Mouse (Mus musculus) hindbrain, embryonic 14.5 days (tissue): Measurements from ENCODE around the gene Cntn5. TPM values are rescaled to one million over a fixed set of nuclear protein-coding genes. Genes with fewer than 3 reads are reported as not detected.

ENCODE experiments used
- ATAC-seq: fragments of 200-750 bp; cut with Nextera tagmentation; 2 replicates; pipeline ENCODE4 v1.8.0; 2017; ENCODE audit warnings: moderate number of reproducible peaks, mild to moderate bottlenecking, moderate TSS enrichment, moderate library complexity; ENCODE audit not compliant: low FRiP score
- DNase-seq: peaks from one replicate; pipeline ENCODE4 v3.0.0-alpha.2; 2015; ENCODE audit warnings: low spot score
- H3K27ac ChIP-seq: fragments of 300-500 bp; sonication (generic); 2 replicates; pipeline ENCODE4 v1.5.1; 2014; ENCODE audit warnings: mild to moderate bottlenecking, moderate library complexity
- H3K27me3 ChIP-seq: fragments of 300-500 bp; sonication (generic); 2 replicates; pipeline ENCODE4 v1.6.1; 2014; ENCODE audit warnings: mild to moderate bottlenecking, low read length, mixed read lengths; ENCODE audit not compliant: control insufficient read depth, insufficient read depth
- H3K36me3 ChIP-seq: fragments of 300-500 bp; sonication (generic); replicated peaks from 2 replicates; pipeline ENCODE4 v1.6.1; 2014; ENCODE audit not compliant: control insufficient read depth, insufficient read depth
- H3K4me1 ChIP-seq: fragments of 300-500 bp; sonication (generic); replicated peaks from 2 replicates; pipeline ENCODE4 v1.6.1; 2014; ENCODE audit warnings: antibody characterized with exemption, low read length, mixed read lengths; ENCODE audit not compliant: control insufficient read depth, insufficient read depth
- H3K4me2 ChIP-seq: fragments of 300-500 bp; sonication (generic); replicated peaks from 2 replicates; pipeline ENCODE4 v1.6.1; 2014; ENCODE audit warnings: mild to moderate bottlenecking, moderate library complexity
- H3K4me3 ChIP-seq: fragments of 300-500 bp; sonication (generic); replicated peaks from 2 replicates; pipeline ENCODE4 v1.5.1; 2014; ENCODE audit warnings: mild to moderate bottlenecking, low read length
- H3K9ac ChIP-seq: fragments of 300-500 bp; sonication (generic); 2 replicates; pipeline ENCODE4 v1.6.1; 2014
- H3K9me3 ChIP-seq: fragments of 300-500 bp; sonication (generic); 2 replicates; pipeline ENCODE4 v1.6.1; 2016; ENCODE audit warnings: low read length; ENCODE audit not compliant: control insufficient read depth
- WGBS: fragments of 180-500 bp; shearing (Covaris S2); extraction: QIAGEN DNeasy Blood & Tissue Kit; methylation state at CpG from one replicate; pipeline ENCODE4 v1.1.7; 2014; 5-methylcytosine and 5-hydroxymethylcytosine counted together
- polyA plus RNA-seq: library from polyadenylated mRNA; unstranded; fragments of >200 nt; fragmentation: Nextera tagmentation; extraction: Ambion mirVana; gene quantifications from 2 replicates; pipeline ENCODE4 v1.2.1, GENCODE M21; 2014

Cntn5 gene
- polyA plus RNA-seq, 1 experiment from 2014 or later: 22.0 TPM

DNA sequence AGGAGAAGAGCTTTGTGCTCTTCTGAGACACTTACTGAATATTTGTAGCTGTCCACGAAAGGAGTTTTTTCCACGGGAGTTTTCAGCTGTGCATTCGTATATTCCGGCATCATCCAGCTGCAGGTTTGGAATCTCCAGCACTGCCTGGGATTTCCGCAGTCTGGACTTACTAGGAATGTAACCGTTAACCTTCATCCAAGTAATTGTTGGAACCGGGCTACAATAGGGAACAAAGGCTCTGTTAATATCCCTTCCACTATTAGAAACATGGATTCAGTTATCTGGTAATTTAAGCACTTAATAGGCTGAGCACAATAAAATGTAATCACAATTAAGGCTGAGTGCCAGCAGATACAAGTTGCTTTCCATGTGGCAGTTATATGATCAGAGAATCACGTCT, 920.5 kb downstream of the Cntn5 start:
- no peak overlapping the region for H3K9ac ChIP-seq
- H3K4me2 ChIP-seq: no peak overlapping the region
- H3K9me3 ChIP-seq: no peaks in the 10 kb centered on the region
- no peaks in the 10 kb centered on the region for H3K4me1 ChIP-seq
- 76% methylated on average over 8 of the region's 8 CpGs for WGBS
- no peak for ATAC-seq
- no peaks in the 10 kb centered on the region for H3K36me3 ChIP-seq
- no peak overlapping the region for H3K27ac ChIP-seq
- no peak overlapping the region for H3K4me3 ChIP-seq
- no peak for DNase-seq
- H3K27me3 ChIP-seq: no peaks in the 10 kb centered on the region

GRCm38 (mm10) chr9:9983220-9983619, 921.4 kb downstream of the Cntn5 start:
- Histone ChIP-seq H3K27ac (no peak overlapping the region), H3K4me1 (no peaks in the 10 kb centered on the region), H3K27me3 (no peaks in the 10 kb centered on the region), H3K36me3 (no peaks in the 10 kb centered on the region), H3K9me3 (no peaks in the 10 kb centered on the region), H3K9ac (no peak overlapping the region), H3K4me2 (no peak overlapping the region), H3K4me3 (no peak overlapping the region)
- ATAC-seq: no peak
- WGBS: 87% methylated on average over 2 of the region's 2 CpGs
- DNase-seq: no peak

DNA sequence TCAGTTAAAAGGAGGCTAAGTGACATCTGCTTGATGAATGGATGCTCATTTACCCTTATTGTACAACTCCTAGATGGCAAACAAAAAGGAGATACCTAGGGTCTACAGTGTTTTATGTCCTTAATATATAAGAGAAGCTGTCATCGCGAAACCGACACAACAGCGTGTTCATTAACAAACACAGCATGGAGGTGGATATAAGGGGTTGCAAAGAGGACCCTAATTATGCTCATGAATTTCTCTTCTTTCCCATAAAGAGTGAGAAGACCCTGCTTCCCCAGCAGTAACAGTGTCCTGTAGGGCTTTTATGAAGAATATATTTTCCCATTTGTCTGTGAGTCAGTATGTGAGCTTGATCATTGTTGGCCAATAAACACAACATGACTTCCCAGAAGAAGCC, 939.2 kb downstream of the Cntn5 start:
- no peaks in the 10 kb centered on the region for H3K9me3 ChIP-seq
- H3K36me3 ChIP-seq: no peaks in the 10 kb centered on the region
- no peak overlapping the region for H3K27ac ChIP-seq
- no peak overlapping the region for H3K4me3 ChIP-seq
- 92% methylated on average over 4 of the region's 4 CpGs for WGBS
- DNase-seq: no peak
- H3K9ac ChIP-seq: no peak overlapping the region
- no peak for ATAC-seq
- H3K27me3 ChIP-seq: no peaks in the 10 kb centered on the region
- H3K4me1 ChIP-seq: no peaks in the 10 kb centered on the region
- H3K4me2 ChIP-seq: no peak overlapping the region

GRCm38 (mm10) chr9:9960610-9961172, 943.9 kb downstream of the Cntn5 start:
- DNase-seq (no peak), ATAC-seq (peak; percentile 21; the same call in 1 of the 2 replicates)
- Histone ChIP-seq H3K4me2 (no peak overlapping the region), H3K4me3 (no peak overlapping the region), H3K9ac (no peak overlapping the region), H3K36me3 (no peaks in the 10 kb centered on the region), H3K27me3 (no peaks in the 10 kb centered on the region), H3K27ac (no peak overlapping the region), H3K9me3 (no peaks in the 10 kb centered on the region), H3K4me1 (no peaks in the 10 kb centered on the region)

- no peak overlapping the region for H3K4me2 ChIP-seq
- 0 out of 2 replicates have a peak overlapping the region, but pooled peaks have one; percentile 35 for H3K27ac ChIP-seq
- DNase-seq (no peak), ATAC-seq (no peak)
- no peaks in the 10 kb centered on the region for H3K9me3 ChIP-seq
- no peaks in the 10 kb centered on the region for H3K36me3 ChIP-seq
- no peak overlapping the region for H3K9ac ChIP-seq
- 60% methylated on average over 3 of the region's 3 CpGs for WGBS
- H3K4me1 ChIP-seq: no peaks in the 10 kb centered on the region
- no peak overlapping the region for H3K4me3 ChIP-seq
- no peaks in the 10 kb centered on the region for H3K27me3 ChIP-seq
Measured at GRCm38 (mm10) chr9:9949346-9949745, 955.2 kb downstream of the Cntn5 start.

DNA sequence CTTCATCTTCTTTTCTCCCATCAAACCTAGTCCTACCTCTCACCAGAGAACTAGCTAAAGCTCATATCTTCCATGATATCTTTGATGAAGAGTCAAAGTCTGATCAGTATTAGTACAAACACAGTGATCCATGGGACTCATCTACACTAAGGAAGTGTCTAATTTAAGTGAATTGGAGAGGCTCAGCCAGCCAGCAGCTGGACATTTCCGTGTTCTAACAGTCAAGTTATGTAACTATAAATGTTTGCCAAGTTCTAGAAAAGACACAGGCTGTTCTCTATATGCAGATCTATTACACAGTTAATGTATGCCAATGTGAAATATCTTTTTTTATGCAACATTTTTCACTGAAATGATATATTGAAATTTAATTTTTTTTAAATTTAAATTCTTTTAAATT, 959.7 kb downstream of the Cntn5 start:
- no peaks in the 10 kb centered on the region for H3K36me3 ChIP-seq
- no peaks in the 10 kb centered on the region for H3K9me3 ChIP-seq
- no peak overlapping the region for H3K9ac ChIP-seq
- no peak overlapping the region for H3K27ac ChIP-seq
- DNase-seq (no peak), ATAC-seq (no peak)
- no peak overlapping the region for H3K4me3 ChIP-seq
- H3K4me1 ChIP-seq: no peaks in the 10 kb centered on the region
- 85% methylated on average over 1 of the region's 1 CpGs for WGBS
- no peaks in the 10 kb centered on the region for H3K27me3 ChIP-seq
- no peak overlapping the region for H3K4me2 ChIP-seq

GRCm38 (mm10) chr9:9937444-9938436, 966.8 kb downstream of the Cntn5 start:
- H3K4me1 ChIP-seq: no peaks in the 10 kb centered on the region
- 90% methylated on average over 1 of the region's 1 CpGs for WGBS
- H3K36me3 ChIP-seq: no peaks in the 10 kb centered on the region
- no peak overlapping the region for H3K27ac ChIP-seq
- no peak overlapping the region for H3K9ac ChIP-seq
- H3K9me3 ChIP-seq: no peaks in the 10 kb centered on the region
- ATAC-seq: no peak
- H3K4me3 ChIP-seq: no peak overlapping the region
- no peak overlapping the region for H3K4me2 ChIP-seq
- no peak for DNase-seq
- H3K27me3 ChIP-seq: no peaks in the 10 kb centered on the region

DNA sequence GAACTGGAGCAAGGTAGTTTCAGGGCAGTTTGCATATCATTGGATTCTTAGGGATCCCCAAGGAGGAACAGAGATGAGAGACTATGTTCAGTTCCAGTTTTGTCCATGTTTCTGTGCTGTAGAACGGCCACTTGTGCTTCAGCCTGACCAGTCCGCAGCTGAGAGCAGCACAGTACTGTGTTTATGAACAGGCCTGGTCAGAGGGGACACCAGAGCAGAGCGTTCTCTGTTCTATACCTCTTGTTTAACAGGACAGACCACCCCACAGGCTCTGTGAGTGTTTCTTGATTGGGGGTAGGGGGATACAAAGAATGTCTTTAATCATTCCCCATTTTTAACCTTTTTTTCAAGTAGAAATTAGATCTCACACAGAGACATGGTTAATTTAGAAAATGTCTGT, 984.0 kb downstream of the Cntn5 start:
- Histone ChIP-seq H3K4me3 (no peak overlapping the region), H3K27ac (no peak overlapping the region), H3K4me2 (no peak overlapping the region), H3K27me3 (no peaks in the 10 kb centered on the region), H3K9me3 (0 out of 2 replicates have a peak, but pooled peaks cover 8% of the 10 kb centered on the region), H3K36me3 (no peaks in the 10 kb centered on the region), H3K9ac (no peak overlapping the region), H3K4me1 (no peaks in the 10 kb centered on the region)
- no peak for ATAC-seq
- 66% methylated on average over 3 of the region's 3 CpGs for WGBS
- DNase-seq: no peak

DNA sequence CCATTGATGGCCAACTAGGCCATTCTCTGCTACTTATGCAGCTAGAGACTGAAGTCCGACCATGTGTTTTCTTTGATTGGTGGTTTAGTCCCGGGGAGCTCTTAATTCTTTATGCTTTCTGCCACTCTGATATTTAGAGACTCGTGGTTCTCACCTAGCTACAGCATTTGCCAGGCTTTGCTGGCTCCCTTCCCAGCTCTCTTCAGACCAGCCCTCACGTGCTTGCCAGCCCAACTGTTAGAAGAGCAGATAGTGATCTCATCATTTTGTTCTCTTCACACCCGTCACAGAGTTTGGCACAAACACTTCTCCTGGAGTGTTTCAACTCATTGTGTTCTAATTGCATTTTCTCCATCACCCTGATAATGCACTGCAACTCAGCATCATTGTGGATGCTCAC, 1005.5 kb downstream of the Cntn5 start:
- Histone ChIP-seq H3K4me3 (no peak overlapping the region), H3K36me3 (no peaks in the 10 kb centered on the region), H3K9me3 (no peaks in the 10 kb centered on the region), H3K4me2 (no peak overlapping the region), H3K27me3 (no peaks in the 10 kb centered on the region), H3K9ac (no peak overlapping the region), H3K4me1 (no peaks in the 10 kb centered on the region), H3K27ac (no peak overlapping the region)
- ATAC-seq: peak; percentile 65; the same call in 1 of the 2 replicates
- 59% methylated on average over 5 of the region's 5 CpGs for WGBS
- peak; percentile 32 for DNase-seq
